Mouse (Mus musculus): ENCODE results near the gene Samd4b. TPM values are rescaled to one million over a fixed set of nuclear protein-coding genes. Genes with fewer than 3 reads are reported as not detected.

The Samd4b gene
- polyA plus RNA-seq, 1 experiment from 2014 or later, result 25.1 TPM

DNA sequence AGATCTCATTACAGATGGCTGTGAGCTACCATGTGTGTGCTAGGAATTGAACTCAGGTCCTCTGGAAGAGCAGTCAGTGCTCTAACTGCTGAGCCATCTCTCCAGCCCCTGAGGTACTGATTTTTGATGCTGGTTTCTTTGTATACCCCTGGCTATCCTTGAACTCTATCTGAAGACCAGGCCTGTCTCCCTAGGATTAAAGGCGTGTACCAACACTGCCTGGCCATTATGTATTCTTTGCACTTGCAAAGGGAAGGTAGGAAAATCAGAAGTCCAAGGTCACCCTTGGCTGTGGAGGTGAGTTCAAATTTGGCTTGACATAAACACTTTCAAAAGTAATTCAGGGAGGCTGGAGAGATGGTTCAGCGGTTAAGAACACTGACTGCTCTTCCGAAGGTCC lies 243.3 kb downstream of the Samd4b start:
- Histone ChIP-seq H3K4me2 (ENCODE audit: low read depth, low read length) (no peak overlapping the region), H3K4me1 (ENCODE audit: control insufficient read depth, insufficient read depth, low read length) (peaks cover 12% of the 10 kb centered on the region), H3K9ac (replicated peaks; ENCODE audit: low read depth, low read length) (no peak overlapping the region), H3K27me3 (ENCODE audit: control insufficient read depth, insufficient read depth, low read length) (no peaks in the 10 kb centered on the region), H3K9me3 (ENCODE audit: control insufficient read depth, low read length) (no peaks in the 10 kb centered on the region), H3K36me3 (ENCODE audit: control insufficient read depth, insufficient read depth, low read length) (peaks cover 16% of the 10 kb centered on the region), H3K4me3 (ENCODE audit: low read depth, low read length) (no peak overlapping the region), H3K27ac (ENCODE audit: low read depth, low read length) (no peak overlapping the region)
- 88% methylated on average over 3 of the region's 3 CpGs for whole genome bisulfite sequencing
- no peak for ATAC-seq (ENCODE audit: low read depth)

DNA sequence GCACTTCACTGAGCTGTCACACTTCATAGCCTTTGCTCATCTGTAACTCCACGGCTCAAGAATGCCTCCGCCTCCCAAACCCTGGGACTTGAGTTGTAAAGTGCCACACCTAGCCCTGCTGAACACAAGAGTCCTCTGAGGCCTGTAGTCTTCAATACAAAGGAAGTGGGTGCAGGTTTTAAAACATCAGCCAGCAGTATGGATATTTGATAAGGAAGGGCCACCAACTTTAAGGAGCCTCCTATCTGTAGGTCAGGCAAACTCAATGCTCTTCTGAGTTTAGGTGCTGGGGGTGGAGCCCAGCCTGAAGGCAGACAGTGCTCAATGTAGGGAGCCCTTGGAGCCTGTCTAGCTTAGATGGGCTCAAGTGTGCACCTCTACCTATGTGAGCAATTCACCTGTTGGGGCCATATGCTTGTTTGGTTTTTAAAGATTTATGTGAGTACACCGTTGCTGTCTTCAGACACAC lies 243.8 kb downstream of the Samd4b start:
- no peak overlapping the region for H3K4me2 ChIP-seq (ENCODE audit: low read depth, low read length)
- no peak overlapping the region for H3K9ac ChIP-seq (replicated peaks; ENCODE audit: low read depth, low read length)
- no peak overlapping the region for H3K4me3 ChIP-seq (ENCODE audit: low read depth, low read length)
- H3K27ac ChIP-seq (ENCODE audit: low read depth, low read length), result no peak overlapping the region
- no peaks in the 10 kb centered on the region for H3K9me3 ChIP-seq (ENCODE audit: control insufficient read depth, low read length)
- ATAC-seq (ENCODE audit: low read depth), result no peak
- H3K36me3 ChIP-seq (ENCODE audit: control insufficient read depth, insufficient read depth, low read length), result peaks cover 16% of the 10 kb centered on the region
- 88% methylated on average over 3 of the region's 3 CpGs for whole genome bisulfite sequencing
- H3K27me3 ChIP-seq (ENCODE audit: control insufficient read depth, insufficient read depth, low read length), result no peaks in the 10 kb centered on the region
- H3K4me1 ChIP-seq (ENCODE audit: control insufficient read depth, insufficient read depth, low read length), result peaks cover 15% of the 10 kb centered on the region

DNA sequence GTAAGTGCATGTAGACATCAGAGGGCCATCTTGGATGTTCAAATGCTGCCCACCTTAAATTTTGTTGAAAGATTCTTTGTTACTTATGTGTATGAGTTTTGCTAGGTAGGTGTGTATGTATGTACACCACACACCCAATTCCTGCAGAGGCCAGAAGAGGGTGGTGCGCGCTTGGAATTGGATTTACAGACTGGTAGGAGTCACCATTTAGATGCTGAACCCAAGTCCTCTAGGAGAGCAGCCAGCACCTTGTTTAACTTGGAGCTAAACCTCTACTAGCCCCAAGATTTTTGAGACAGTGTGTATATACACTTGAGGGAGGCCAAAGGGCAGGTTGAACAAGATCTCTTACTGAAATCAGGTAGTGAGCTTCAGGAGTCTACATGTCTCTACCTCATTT lies 244.7 kb downstream of the Samd4b start:
- Histone ChIP-seq H3K36me3 (ENCODE audit: control insufficient read depth, insufficient read depth, low read length) (peaks cover 16% of the 10 kb centered on the region), H3K4me3 (ENCODE audit: low read depth, low read length) (no peak overlapping the region), H3K27me3 (ENCODE audit: control insufficient read depth, insufficient read depth, low read length) (no peaks in the 10 kb centered on the region), H3K9me3 (ENCODE audit: control insufficient read depth, low read length) (no peaks in the 10 kb centered on the region), H3K4me1 (ENCODE audit: control insufficient read depth, insufficient read depth, low read length) (peaks cover 15% of the 10 kb centered on the region), H3K9ac (replicated peaks; ENCODE audit: low read depth, low read length) (no peak overlapping the region), H3K27ac (ENCODE audit: low read depth, low read length) (no peak overlapping the region), H3K4me2 (ENCODE audit: low read depth, low read length) (no peak overlapping the region)
- no peak for ATAC-seq (ENCODE audit: low read depth)
- WGBS, result 95% methylated on average over 2 of the region's 2 CpGs

GRCm38 (mm10) chr7:28351676-28352191 lies 246.2 kb downstream of the Samd4b start:
- peak overlapping the region; percentile 67 for H3K4me3 ChIP-seq (ENCODE audit: low read depth, low read length)
- peaks cover 15% of the 10 kb centered on the region for H3K4me1 ChIP-seq (ENCODE audit: control insufficient read depth, insufficient read depth, low read length)
- 50% methylated on average over 4 of the region's 4 CpGs for WGBS
- H3K36me3 ChIP-seq (ENCODE audit: control insufficient read depth, insufficient read depth, low read length), result peaks cover 16% of the 10 kb centered on the region
- peak overlapping the region; percentile 94; the same call in 1 of the 2 replicates for H3K9ac ChIP-seq (replicated peaks; ENCODE audit: low read depth, low read length)
- no peak for ATAC-seq (ENCODE audit: low read depth)
- H3K9me3 ChIP-seq (ENCODE audit: control insufficient read depth, low read length), result no peaks in the 10 kb centered on the region
- H3K27me3 ChIP-seq (ENCODE audit: control insufficient read depth, insufficient read depth, low read length), result no peaks in the 10 kb centered on the region
- no peak overlapping the region for H3K27ac ChIP-seq (ENCODE audit: low read depth, low read length)
- H3K4me2 ChIP-seq (ENCODE audit: low read depth, low read length), result peak overlapping the region; percentile 71

- Histone ChIP-seq H3K4me1 (ENCODE audit: control insufficient read depth, insufficient read depth, low read length) (peaks cover 15% of the 10 kb centered on the region), H3K9me3 (ENCODE audit: control insufficient read depth, low read length) (no peaks in the 10 kb centered on the region), H3K36me3 (ENCODE audit: control insufficient read depth, insufficient read depth, low read length) (peaks cover 16% of the 10 kb centered on the region), H3K4me2 (ENCODE audit: low read depth, low read length) (peak within 1 kb of the TSS; percentile 71), H3K27me3 (ENCODE audit: control insufficient read depth, insufficient read depth, low read length) (no peaks in the 10 kb centered on the region), H3K4me3 (ENCODE audit: low read depth, low read length) (peak within 1 kb of the TSS; percentile 67), H3K9ac (replicated peaks; ENCODE audit: low read depth, low read length) (peak within 1 kb of the TSS; percentile 94), H3K27ac (ENCODE audit: low read depth, low read length) (peak within 1 kb of the TSS; percentile 76)
- peak; percentile 94 for ATAC-seq (ENCODE audit: low read depth)
- under 1% methylated on average over 49 of the region's 50 CpGs for WGBS
Observed at GRCm38 (mm10) chr7:28350155-28350883, 247.6 kb downstream of the Samd4b start, which contains the start of gene Rps16. TSS of gene Rps16 (plus strand) at chr7:28350652.

Small RNA genes lying within 50 kb of the gene (microRNA-seq; reads per million reads assigned to microRNA genes)
- not detected for gene Mir7049

Other genes with a start within 250 kb of the Samd4b start
- 498 and 551 TPM in 2 replicates for gene Rps16, start 247.5 kb downstream of the Samd4b start, polyA plus RNA-seq (2014; fragmentation: Nextera tagmentation; extraction: Ambion mirVana)
- 15.9 and 23.5 TPM in 2 replicates for gene Plekhg2, start 225.5 kb downstream of the Samd4b start, polyA plus RNA-seq (2014; fragmentation: Nextera tagmentation; extraction: Ambion mirVana)
- gene Zfp36, start 217.9 kb downstream of the Samd4b start, polyA plus RNA-seq (2014; fragmentation: Nextera tagmentation; extraction: Ambion mirVana), result 2.6 and 3.7 TPM in 2 replicates
- 38.3 and 42.2 TPM in 2 replicates for gene Med29, start 205.4 kb downstream of the Samd4b start, polyA plus RNA-seq (2014; fragmentation: Nextera tagmentation; extraction: Ambion mirVana)
- gene Paf1, start 205.2 kb downstream of the Samd4b start, polyA plus RNA-seq (2014; fragmentation: Nextera tagmentation; extraction: Ambion mirVana), result 81.9 and 87.2 TPM in 2 replicates
- 1.8 and 3.9 TPM in 2 replicates for gene Gmfg, start 160.7 kb downstream of the Samd4b start, polyA plus RNA-seq (2014; fragmentation: Nextera tagmentation; extraction: Ambion mirVana)
- gene Lrfn1, start 146.2 kb downstream of the Samd4b start, polyA plus RNA-seq (2014; fragmentation: Nextera tagmentation; extraction: Ambion mirVana), result 18.8 and 23.4 TPM in 2 replicates
- not detected in 2 replicates for gene Ifnl2, start 87.7 kb downstream of the Samd4b start, polyA plus RNA-seq (2014; fragmentation: Nextera tagmentation; extraction: Ambion mirVana)
- gene Ifnl3, start 75.3 kb downstream of the Samd4b start, polyA plus RNA-seq (2014; fragmentation: Nextera tagmentation; extraction: Ambion mirVana), result not detected in 2 replicates
- gene Sycn, start 57.3 kb downstream of the Samd4b start, polyA plus RNA-seq (2014; fragmentation: Nextera tagmentation; extraction: Ambion mirVana), result not detected in 2 replicates
- gene Nccrp1, start 50.9 kb downstream of the Samd4b start, polyA plus RNA-seq (2014; fragmentation: Nextera tagmentation; extraction: Ambion mirVana), result 0.17 TPM in 1 of 2 replicates, not detected in the other
- gene Pak4, start within 50 bp of the Samd4b start, polyA plus RNA-seq (2014; fragmentation: Nextera tagmentation; extraction: Ambion mirVana), result 10.6 and 15.5 TPM in 2 replicates
- 0.19 TPM in 1 of 2 replicates, not detected in the other for gene Acp7, start 33.2 kb upstream of the Samd4b start, polyA plus RNA-seq (2014; fragmentation: Nextera tagmentation; extraction: Ambion mirVana)
- 6.7 and 11.8 TPM in 2 replicates for gene Fbxo27, start 94.7 kb upstream of the Samd4b start, polyA plus RNA-seq (2014; fragmentation: Nextera tagmentation; extraction: Ambion mirVana)
- 2.4 TPM in 2 replicates for gene Fbxo17, start 118.7 kb upstream of the Samd4b start, polyA plus RNA-seq (2014; fragmentation: Nextera tagmentation; extraction: Ambion mirVana)
- gene Mrps12, start 143.7 kb upstream of the Samd4b start, polyA plus RNA-seq (2014; fragmentation: Nextera tagmentation; extraction: Ambion mirVana), result 109 and 126 TPM in 2 replicates
- gene Sars2, start 143.8 kb upstream of the Samd4b start, polyA plus RNA-seq (2014; fragmentation: Nextera tagmentation; extraction: Ambion mirVana), result 19.3 and 19.9 TPM in 2 replicates
- 0.79 and 0.81 TPM in 2 replicates for gene Ccer2, start 158.0 kb upstream of the Samd4b start, polyA plus RNA-seq (2014; fragmentation: Nextera tagmentation; extraction: Ambion mirVana)
- 97.2 and 110 TPM in 2 replicates for gene Sirt2, start 168.6 kb upstream of the Samd4b start, polyA plus RNA-seq (2014; fragmentation: Nextera tagmentation; extraction: Ambion mirVana)
- 67.0 and 77.8 TPM in 2 replicates for gene Nfkbib, start 169.4 kb upstream of the Samd4b start, polyA plus RNA-seq (2014; fragmentation: Nextera tagmentation; extraction: Ambion mirVana)
- 1.6 TPM in 2 replicates for gene Rinl, start 190.8 kb upstream of the Samd4b start, polyA plus RNA-seq (2014; fragmentation: Nextera tagmentation; extraction: Ambion mirVana)
- 158 and 160 TPM in 2 replicates for gene Hnrnpl, start 210.4 kb upstream of the Samd4b start, polyA plus RNA-seq (2014; fragmentation: Nextera tagmentation; extraction: Ambion mirVana)
- gene Ech1, start 227.1 kb upstream of the Samd4b start, polyA plus RNA-seq (2014; fragmentation: Nextera tagmentation; extraction: Ambion mirVana), result 74.5 and 94.4 TPM in 2 replicates
- gene Lgals4, start 235.7 kb upstream of the Samd4b start, polyA plus RNA-seq (2014; fragmentation: Nextera tagmentation; extraction: Ambion mirVana), result 3.4 and 4.1 TPM in 2 replicates

All from neural tube, embryonic 14.5 days (tissue).